Mouse (Mus musculus): ENCODE results near the gene Lbh. TPM values are rescaled to one million over a fixed set of nuclear protein-coding genes. Genes with fewer than 3 reads are reported as not detected.
A peak's percentile ranks its signal among the peaks of the same experiment; 100 is the strongest.

The Lbh gene
- 2.7 and 3.8 TPM in 2 replicates for polyA plus RNA-seq (2012; rRNA removed)

GRCm38 (mm10) chr17:72918053-72918452 is at the start of gene Lbh:
Gene Lbh, plus strand, starts transcription at chr17:72918305.
- Histone ChIP-seq H3K4me3 (ENCODE audit: control insufficient read depth, low read depth, low read length) (peak within 1 kb of the TSS; percentile 66), H3K4me1 (ENCODE audit: control insufficient read depth, insufficient read depth, low read length) (peaks cover 17% of the 10 kb centered on the region), H3K27ac (ENCODE audit: control insufficient read depth, insufficient read depth, low read depth, low read length) (peak within 1 kb of the TSS; percentile 64), H3K27me3 (ENCODE audit: control insufficient read depth, insufficient read depth, low read length) (0 out of 2 replicates have a peak, but pooled peaks cover 2% of the 10 kb centered on the region), H3K36me3 (ENCODE audit: control insufficient read depth, insufficient read depth, low read length) (no peaks in the 10 kb centered on the region)
- TF ChIP-seq CTCF (IDR thresholded peaks at IDR 0.05; ENCODE audit: control insufficient read depth, insufficient read depth, insufficient replicate concordance, low read depth, low read length) (no peak), POLR2A (IDR thresholded peaks at IDR 0.05; ENCODE audit: control insufficient read depth, low read depth, low read length) (peak; percentile 80)

DNA sequence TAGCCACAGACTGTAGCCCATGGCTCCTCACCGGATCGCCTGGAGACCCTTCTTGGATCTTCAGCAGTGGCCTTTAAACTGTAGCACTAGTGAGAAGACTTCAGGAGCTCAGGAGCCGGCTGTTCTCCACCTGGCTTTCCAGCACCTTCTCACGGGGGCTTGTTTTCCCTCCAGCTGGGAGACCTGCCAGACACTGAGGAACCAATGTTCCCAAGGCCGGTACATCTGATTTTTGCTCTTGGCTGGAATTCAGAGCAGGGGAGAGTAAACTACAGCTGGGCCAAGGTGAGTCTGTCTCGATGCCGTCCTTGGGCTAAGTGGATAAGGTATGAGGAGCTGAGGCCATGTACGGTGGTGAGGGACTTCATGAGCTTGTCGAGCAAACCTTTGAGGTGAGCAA is 39.1 kb upstream of the Lbh start:
- Histone ChIP-seq H3K4me3 (ENCODE audit: control insufficient read depth, low read depth, low read length) (peak overlapping the region; percentile 1; the same call in 1 of the 2 replicates), H3K27ac (ENCODE audit: control insufficient read depth, insufficient read depth, low read depth, low read length) (no peak overlapping the region), H3K4me1 (ENCODE audit: control insufficient read depth, insufficient read depth, low read length) (peaks cover 3% of the 10 kb centered on the region), H3K36me3 (ENCODE audit: control insufficient read depth, insufficient read depth, low read length) (no peaks in the 10 kb centered on the region), H3K27me3 (ENCODE audit: control insufficient read depth, insufficient read depth, low read length) (no peaks in the 10 kb centered on the region)
- TF ChIP-seq POLR2A (IDR thresholded peaks at IDR 0.05; ENCODE audit: control insufficient read depth, low read depth, low read length) (no peak), CTCF (IDR thresholded peaks at IDR 0.05; ENCODE audit: control insufficient read depth, insufficient read depth, insufficient replicate concordance, low read depth, low read length) (no peak)

- TF ChIP-seq POLR2A (IDR thresholded peaks at IDR 0.05; ENCODE audit: control insufficient read depth, low read depth, low read length) (no peak), CTCF (IDR thresholded peaks at IDR 0.05; ENCODE audit: control insufficient read depth, insufficient read depth, insufficient replicate concordance, low read depth, low read length) (no peak)
- no peak overlapping the region for H3K4me3 ChIP-seq (ENCODE audit: control insufficient read depth, low read depth, low read length)
Observed at GRCm38 (mm10) chr17:72880156-72880555, 37.9 kb upstream of the Lbh start.

GRCm38 (mm10) chr17:72881051-72881450 is 37.1 kb upstream of the Lbh start:
- H3K27me3 ChIP-seq (ENCODE audit: control insufficient read depth, insufficient read depth, low read length) = no peaks in the 10 kb centered on the region
- no peaks in the 10 kb centered on the region for H3K36me3 ChIP-seq (ENCODE audit: control insufficient read depth, insufficient read depth, low read length)
- H3K4me3 ChIP-seq (ENCODE audit: control insufficient read depth, low read depth, low read length) = no peak overlapping the region
- no peak overlapping the region for H3K27ac ChIP-seq (ENCODE audit: control insufficient read depth, insufficient read depth, low read depth, low read length)
- H3K4me1 ChIP-seq (ENCODE audit: control insufficient read depth, insufficient read depth, low read length) = peaks cover 3% of the 10 kb centered on the region
- no peak for TF ChIP-seq POLR2A (IDR thresholded peaks at IDR 0.05; ENCODE audit: control insufficient read depth, low read depth, low read length)

More at GRCm38 (mm10) chr17:72880156-72880555, 37.9 kb upstream of the Lbh start:
- no peaks in the 10 kb centered on the region for H3K27me3 ChIP-seq (ENCODE audit: control insufficient read depth, insufficient read depth, low read length)
- H3K36me3 ChIP-seq (ENCODE audit: control insufficient read depth, insufficient read depth, low read length) = no peaks in the 10 kb centered on the region
- peaks cover 3% of the 10 kb centered on the region for H3K4me1 ChIP-seq (ENCODE audit: control insufficient read depth, insufficient read depth, low read length)
- no peak overlapping the region for H3K27ac ChIP-seq (ENCODE audit: control insufficient read depth, insufficient read depth, low read depth, low read length)

- H3K4me1 ChIP-seq (ENCODE audit: control insufficient read depth, insufficient read depth, low read length) = peaks cover 3% of the 10 kb centered on the region
- H3K27me3 ChIP-seq (ENCODE audit: control insufficient read depth, insufficient read depth, low read length) = no peaks in the 10 kb centered on the region
- H3K36me3 ChIP-seq (ENCODE audit: control insufficient read depth, insufficient read depth, low read length) = no peaks in the 10 kb centered on the region
- no peak overlapping the region for H3K4me3 ChIP-seq (ENCODE audit: control insufficient read depth, low read depth, low read length)
- H3K27ac ChIP-seq (ENCODE audit: control insufficient read depth, insufficient read depth, low read depth, low read length) = no peak overlapping the region
- TF ChIP-seq CTCF (IDR thresholded peaks at IDR 0.05; ENCODE audit: control insufficient read depth, insufficient read depth, insufficient replicate concordance, low read depth, low read length) = no peak
- no peak for TF ChIP-seq POLR2A (IDR thresholded peaks at IDR 0.05; ENCODE audit: control insufficient read depth, low read depth, low read length)
Observed at GRCm38 (mm10) chr17:72881804-72882203, 36.3 kb upstream of the Lbh start.

DNA sequence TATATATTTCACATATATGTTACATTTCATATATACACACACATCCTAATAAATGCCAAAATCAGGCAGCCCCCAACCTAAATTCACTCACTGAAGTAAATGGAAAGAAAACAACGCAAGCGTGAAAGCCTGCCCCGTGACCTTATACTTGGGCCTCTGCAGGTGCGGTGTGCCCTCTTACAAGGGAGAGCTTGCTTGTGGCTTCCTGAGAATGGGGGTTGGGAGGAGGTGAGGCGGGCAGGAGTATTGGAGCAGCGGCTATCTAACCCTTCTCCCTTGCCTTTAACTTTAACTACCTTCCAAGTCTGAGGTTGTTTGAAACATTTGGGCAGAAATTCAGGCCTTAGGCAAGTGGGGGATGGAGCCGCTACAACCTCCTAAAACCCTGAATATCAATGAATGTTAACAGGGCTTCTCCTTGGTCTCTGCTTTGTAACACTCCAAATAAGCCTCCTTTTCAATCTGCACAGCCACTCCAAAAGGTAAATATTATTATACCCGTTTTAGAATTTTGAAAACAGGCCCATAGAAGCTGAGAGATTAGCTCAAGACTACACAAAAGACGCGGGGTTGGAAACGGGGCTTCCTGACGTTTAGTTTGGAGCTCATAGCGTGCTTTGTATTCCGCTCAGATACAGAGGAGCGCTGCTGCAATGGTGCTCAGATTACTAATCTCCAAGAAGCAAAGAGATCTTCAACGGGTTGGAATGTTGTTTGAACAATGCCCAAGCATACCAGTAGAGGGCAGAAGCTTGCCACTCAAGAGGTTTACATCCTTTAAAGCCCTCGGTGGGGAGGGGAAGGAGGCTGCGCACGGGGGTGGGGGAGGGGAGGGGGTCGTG is 28.3 kb upstream of the Lbh start:
- H3K27ac ChIP-seq (ENCODE audit: control insufficient read depth, insufficient read depth, low read depth, low read length) = no peak overlapping the region
- no peaks in the 10 kb centered on the region for H3K27me3 ChIP-seq (ENCODE audit: control insufficient read depth, insufficient read depth, low read length)
- no peaks in the 10 kb centered on the region for H3K4me1 ChIP-seq (ENCODE audit: control insufficient read depth, insufficient read depth, low read length)
- no peaks in the 10 kb centered on the region for H3K36me3 ChIP-seq (ENCODE audit: control insufficient read depth, insufficient read depth, low read length)
- no peak overlapping the region for H3K4me3 ChIP-seq (ENCODE audit: control insufficient read depth, low read depth, low read length)
- TF ChIP-seq CTCF (IDR thresholded peaks at IDR 0.05; ENCODE audit: control insufficient read depth, insufficient read depth, insufficient replicate concordance, low read depth, low read length) (no peak; the same call in 1 of the 2 replicates), POLR2A (IDR thresholded peaks at IDR 0.05; ENCODE audit: control insufficient read depth, low read depth, low read length) (no peak)

DNA sequence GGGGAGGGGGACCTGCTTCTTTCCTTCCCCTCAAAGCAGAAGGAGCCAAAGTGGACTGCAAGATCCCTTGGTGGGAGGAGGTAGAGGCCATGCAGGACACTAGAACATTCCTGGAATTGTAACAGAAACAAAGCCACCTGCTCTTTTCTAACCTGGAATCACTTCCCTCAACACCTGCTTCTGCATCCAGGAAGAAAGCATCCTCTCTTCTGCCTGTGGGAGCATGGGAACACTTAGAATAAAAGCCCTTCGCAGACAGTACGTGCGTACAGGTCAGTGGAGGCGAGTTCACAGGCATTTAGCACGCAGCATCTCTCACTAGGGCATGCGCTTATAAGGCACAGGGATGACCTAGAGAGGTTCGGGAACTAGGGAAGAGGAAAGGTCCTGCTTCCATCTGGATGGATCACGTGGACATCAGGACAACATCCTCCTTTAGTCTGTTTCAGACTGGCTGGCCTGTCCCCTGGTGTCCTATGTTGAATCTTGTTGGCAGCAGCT is 27.7 kb upstream of the Lbh start:
- H3K4me3 ChIP-seq (ENCODE audit: control insufficient read depth, low read depth, low read length) = no peak overlapping the region
- no peaks in the 10 kb centered on the region for H3K4me1 ChIP-seq (ENCODE audit: control insufficient read depth, insufficient read depth, low read length)
- H3K27ac ChIP-seq (ENCODE audit: control insufficient read depth, insufficient read depth, low read depth, low read length) = no peak overlapping the region
- H3K27me3 ChIP-seq (ENCODE audit: control insufficient read depth, insufficient read depth, low read length) = no peaks in the 10 kb centered on the region
- no peak for TF ChIP-seq CTCF (IDR thresholded peaks at IDR 0.05; ENCODE audit: control insufficient read depth, insufficient read depth, insufficient replicate concordance, low read depth, low read length)
- no peak for TF ChIP-seq POLR2A (IDR thresholded peaks at IDR 0.05; ENCODE audit: control insufficient read depth, low read depth, low read length)
- no peaks in the 10 kb centered on the region for H3K36me3 ChIP-seq (ENCODE audit: control insufficient read depth, insufficient read depth, low read length)

Measured in testis, adult 2 months (tissue).